ENCODE assay signal across 8 mouse cellular contexts in the genomic region with DNA sequence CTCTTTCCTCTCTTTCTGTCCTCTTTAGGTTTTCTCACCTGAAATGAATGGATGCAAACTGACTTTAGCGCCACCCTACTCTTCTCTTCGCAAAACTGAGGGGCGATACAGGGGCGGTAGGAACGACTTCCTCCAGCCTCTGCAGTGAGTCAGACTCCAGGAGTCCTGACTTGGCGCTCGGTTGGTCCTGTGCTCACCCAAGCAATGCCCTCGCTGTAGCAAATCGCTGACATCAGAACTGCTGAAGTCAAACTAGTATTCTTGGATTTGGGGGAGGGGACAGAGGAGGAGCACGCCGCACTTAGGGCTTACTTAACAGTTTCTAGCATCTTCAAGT. TPM values are rescaled to one million over a fixed set of nuclear protein-coding genes. Genes with fewer than 3 reads are reported as not detected.
DNase-seq lines count a peak whose midpoint lies in the region; ATAC-seq and TF ChIP-seq lines count a peak whose summit lies in the region.

Dusp14 (minus strand) TSS at position 228 of the 337 bp plus-strand sequence.

- TF ChIP-seq CTCF in bone marrow, adult 2 months (IDR thresholded peaks at IDR 0.05; ENCODE audit: control insufficient read depth, insufficient read depth, low read length), result no peak

- peak within 1 kb of the TSS; percentile 66 for H3K4me3 ChIP-seq in heart, embryonic 11.5 days (ENCODE audit: low read depth, low read length)
- H3K4me3 ChIP-seq in bone marrow, adult 2 months (replicated peaks; ENCODE audit: control insufficient read depth, low read depth, low read length), result peak within 1 kb of the TSS; percentile 25
- peak within 1 kb of the TSS; percentile 67 for H3K4me3 ChIP-seq in hindbrain, embryonic 15.5 days
- H3K4me3 ChIP-seq in limb, embryonic 10.5 days, result peak within 1 kb of the TSS; percentile 66

- no peak for ATAC-seq in heart, embryonic 11.5 days (replicated peaks; ENCODE audit: insufficient number of reproducible peaks, low FRiP score, low TSS enrichment)
- no peak for ATAC-seq in hindbrain, embryonic 15.5 days (ENCODE audit: low FRiP score, low read depth)

- H3K4me2 ChIP-seq in heart, embryonic 11.5 days, result peak within 1 kb of the TSS; percentile 89
- peak within 1 kb of the TSS; percentile 98 for H3K4me2 ChIP-seq in hindbrain, embryonic 15.5 days

- TF ChIP-seq POLR2A in bone marrow, adult 2 months (IDR thresholded peaks at IDR 0.05; ENCODE audit: borderline replicate concordance, control insufficient read depth, low read depth, low read length), result no peak

- peaks cover 20% of the 10 kb centered on the region for H3K27me3 ChIP-seq in heart, embryonic 11.5 days (ENCODE audit: control insufficient read depth, insufficient read depth, low read length)
- H3K27me3 ChIP-seq in hindbrain, embryonic 15.5 days, result peaks cover 30% of the 10 kb centered on the region
- H3K27me3 ChIP-seq in limb, embryonic 10.5 days (ENCODE audit: low read depth, poor library complexity, severe bottlenecking), result peaks cover 57% of the 10 kb centered on the region
- no peaks in the 10 kb centered on the region; the same call in 1 of the 2 replicates for H3K27me3 ChIP-seq in splenic B cell, adult 2 months (ENCODE audit: control insufficient read depth, insufficient read depth, low read length, poor library complexity, severe bottlenecking)

- H3K27ac ChIP-seq in heart, embryonic 11.5 days (ENCODE audit: low read depth, low read length), result no peak within 1 kb of the TSS
- H3K27ac ChIP-seq in bone marrow, adult 2 months (ENCODE audit: control insufficient read depth, insufficient read depth, low read depth, low read length, poor library complexity), result no peak within 1 kb of the TSS
- H3K27ac ChIP-seq in hindbrain, embryonic 15.5 days (replicated peaks), result peak within 1 kb of the TSS; percentile 35; the same call in 1 of the 2 replicates
- H3K27ac ChIP-seq in limb, embryonic 10.5 days, result peak within 1 kb of the TSS; percentile 79

- no peaks in the 10 kb centered on the region for H3K36me3 ChIP-seq in heart, embryonic 11.5 days (ENCODE audit: control insufficient read depth, insufficient read depth, low read length)
- no peaks in the 10 kb centered on the region for H3K36me3 ChIP-seq in hindbrain, embryonic 15.5 days
- H3K36me3 ChIP-seq in limb, embryonic 10.5 days, result no peaks in the 10 kb centered on the region
- no peaks in the 10 kb centered on the region for H3K36me3 ChIP-seq in splenic B cell, adult 2 months (ENCODE audit: control insufficient read depth, insufficient read depth, low read length, poor library complexity, severe bottlenecking)

- peak within 1 kb of the TSS; percentile 68 for H3K9ac ChIP-seq in heart, embryonic 11.5 days (ENCODE audit: low read depth, low read length)
- H3K9ac ChIP-seq in hindbrain, embryonic 15.5 days, result peak within 1 kb of the TSS; percentile 56

- DNase-seq in heart, adult 8-10 months (ENCODE audit: low spot score), result no peak
- DNase-seq in A20 (ENCODE audit: low read depth, low spot score) (peak; percentile 69), MN1 (ENCODE audit: low spot score) (no peak)
- DNase-seq in limb, embryonic 10.5 days (ENCODE audit: low spot score), result no peak
- peak; percentile 35 for DNase-seq in splenic B cell, adult 2 months (ENCODE audit: low read depth, low spot score)

- 12% methylated on average over 11 of the region's 11 CpGs for WGBS in heart, embryonic 11.5 days (ENCODE audit: insufficient replicate concordance)
- 6% methylated on average over 11 of the region's 11 CpGs for WGBS in bone marrow, adult 2 months
- 12% methylated on average over 11 of the region's 11 CpGs for WGBS in hindbrain, embryonic 15.5 days
- 11% methylated on average over 11 of the region's 11 CpGs for WGBS in limb, embryonic 10.5 days

- H3K9me3 ChIP-seq in heart, embryonic 11.5 days (replicated peaks; ENCODE audit: control insufficient read depth, low read length), result no peaks in the 10 kb centered on the region
- H3K9me3 ChIP-seq in hindbrain, embryonic 15.5 days, result no peaks in the 10 kb centered on the region
- no peaks in the 10 kb centered on the region for H3K9me3 ChIP-seq in limb, embryonic 10.5 days (replicated peaks)

- peaks cover 6% of the 10 kb centered on the region; the same call in 1 of the 2 replicates for H3K4me1 ChIP-seq in heart, embryonic 11.5 days (ENCODE audit: control insufficient read depth, insufficient read depth, low read length)
- no peaks in the 10 kb centered on the region for H3K4me1 ChIP-seq in bone marrow, adult 2 months (ENCODE audit: control insufficient read depth, insufficient read depth, low read length)
- H3K4me1 ChIP-seq in hindbrain, embryonic 15.5 days (replicated peaks), result peaks cover 29% of the 10 kb centered on the region
- H3K4me1 ChIP-seq in limb, embryonic 10.5 days, result peaks cover 38% of the 10 kb centered on the region

RNA-seq across cellular contexts. Expression of gene Dusp14, which starts in this region (rescaled TPM):
- polyA plus RNA-seq in heart, embryonic 11.5 days (2014; fragmentation: Nextera tagmentation; extraction: Ambion mirVana), result 6.1 and 6.3 TPM in 2 replicates
- total RNA-seq in heart, adult 8-10 months (2022), result under 1 TPM in 3 of 4 experiments, not detected in 1; 0.50 to 0.80 (median 0.78) TPM
- polyA plus RNA-seq in bone marrow, adult 2 months (2011; ENCODE audit: insufficient read depth, insufficient read length, low replicate concordance, missing spikeins), result 3.1 TPM in 1 of 2 replicates, not detected in the other
- 10.1 and 12.0 TPM in 2 replicates for polyA plus RNA-seq in hindbrain, embryonic 15.5 days (2015; fragmentation: Nextera tagmentation; extraction: Ambion mirVana)
- polyA plus RNA-seq in limb, embryonic 10.5 days (2016; fragmentation: Nextera tagmentation; extraction: Ambion mirVana), result 5.6 and 7.3 TPM in 2 replicates

Comparison
In these comparisons a context has a peak if more than half of its experiments do, and no peak if none do; other contexts are left out.
1. H3K27ac ChIP-seq: peak in hindbrain, embryonic 15.5 days (single experiment) and limb, embryonic 10.5 days (single experiment); none in heart, embryonic 11.5 days (single experiment) and bone marrow, adult 2 months (single experiment).
2. DNase-seq: peak in A20 (single experiment) and splenic B cell, adult 2 months (single experiment); none in heart, adult 8-10 months (single experiment), limb, embryonic 10.5 days (single experiment) and MN1 (single experiment).
3. Peak in every context shown above with its lines, with median percentiles within 50 percentile points of each other: H3K4me3 ChIP-seq.